Mouse (Mus musculus) cerebellum, adult 2 months (tissue): Measurements from ENCODE around the gene Ptpn9.

Experiments
- CTCF ChIP-seq: fragments of 200-500 bp; IDR thresholded peaks from 2 replicates; pipeline ENCODE4 v1.5.1; 2011; ENCODE audit warnings: low read depth, mild to moderate bottlenecking, control low read depth, low read length, moderate library complexity, borderline replicate concordance; ENCODE audit not compliant: insufficient read depth
- POLR2A ChIP-seq: fragments of 200-500 bp; IDR thresholded peaks from 2 replicates; pipeline ENCODE4 v1.6.1; 2011; ENCODE audit warnings: low read length, control low read depth, borderline replicate concordance; ENCODE audit not compliant: insufficient read depth

- TF ChIP-seq CTCF = no peak
- no peak for TF ChIP-seq POLR2A
These were observed 87.5 kb downstream of the Ptpn9 start for GRCm38 (mm10) chr9:57082236-57082635.
